Mouse (Mus musculus): ENCODE data around the gene Sash1.

Sash1 gene

GRCm38 (mm10) chr10:8885630-8886527 is at the start of gene Sash1:
TSS of gene Sash1 (minus strand) at chr10:8886070.
- DNase-seq (ENCODE audit: low spot score): peak; percentile 76

GRCm38 (mm10) chr10:8935601-8936000 is 49.7 kb upstream of the Sash1 start:
- no peak for DNase-seq (ENCODE audit: low spot score)

GRCm38 (mm10) chr10:8933451-8934372 is 47.8 kb upstream of the Sash1 start:
- DNase-seq (ENCODE audit: low spot score): no peak

DNA sequence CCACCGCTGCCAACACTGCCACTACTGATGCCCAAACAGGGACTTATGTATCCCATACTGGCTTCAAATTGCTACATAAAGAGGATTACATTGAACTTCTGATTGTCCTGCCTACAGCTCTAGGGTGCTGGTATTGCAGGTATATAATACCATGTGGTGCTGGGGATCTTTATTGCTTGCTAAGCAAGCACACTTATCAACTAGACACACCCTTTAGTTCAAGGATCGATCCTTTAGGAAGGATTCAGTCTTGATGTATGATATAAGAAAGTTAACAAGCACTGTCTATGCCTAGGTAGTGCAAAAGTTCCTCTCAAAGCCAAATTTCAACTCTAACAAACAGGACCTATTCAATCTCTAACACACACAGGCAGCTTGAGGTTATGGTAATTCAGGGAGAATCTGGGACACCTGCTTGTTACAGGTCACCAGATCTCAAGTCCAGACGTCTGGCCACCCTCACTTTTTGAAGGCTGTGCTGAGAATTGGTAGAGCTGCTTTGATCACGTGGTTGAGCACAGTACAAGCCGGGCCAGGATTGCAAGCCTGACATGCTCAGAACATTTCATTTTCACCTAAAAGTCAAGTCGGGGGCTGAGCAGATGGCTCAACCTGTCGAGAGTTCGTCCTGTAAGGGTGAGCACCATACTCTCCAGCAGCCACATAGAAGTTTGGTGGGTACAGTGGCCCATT is 45.8 kb upstream of the Sash1 start:
- DNase-seq (ENCODE audit: low spot score): no peak

- no peak for DNase-seq (ENCODE audit: low spot score)
Observed at GRCm38 (mm10) chr10:8930672-8931071, 44.8 kb upstream of the Sash1 start.

- no peak for DNase-seq (ENCODE audit: low spot score)
Observed at GRCm38 (mm10) chr10:8928775-8929647, 43.1 kb upstream of the Sash1 start.

- no peak for DNase-seq (ENCODE audit: low spot score)
Observed at GRCm38 (mm10) chr10:8928261-8928660, 42.4 kb upstream of the Sash1 start.

DNA sequence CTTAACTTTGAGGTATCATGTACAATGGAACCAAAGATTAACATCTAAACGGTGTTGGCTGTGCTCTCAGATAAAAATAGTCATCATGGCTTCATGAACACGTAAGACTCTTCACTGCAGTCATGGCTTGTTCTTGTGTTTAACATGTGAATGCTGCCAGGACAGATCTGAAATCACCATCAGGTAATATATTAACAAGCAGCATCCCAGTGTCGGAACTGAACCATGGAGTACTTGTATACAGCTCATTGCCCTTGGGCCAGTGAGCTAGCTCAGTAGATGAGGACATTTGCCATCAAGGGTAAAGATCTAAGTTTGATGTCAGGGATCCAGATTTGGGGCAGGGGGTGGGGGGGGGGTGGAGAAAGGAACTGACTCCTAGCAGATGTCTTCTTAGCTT is 41.0 kb upstream of the Sash1 start:
- no peak for DNase-seq (ENCODE audit: low spot score)

GRCm38 (mm10) chr10:8926295-8926694 is 40.4 kb upstream of the Sash1 start:
- no peak for DNase-seq (ENCODE audit: low spot score)

DNA sequence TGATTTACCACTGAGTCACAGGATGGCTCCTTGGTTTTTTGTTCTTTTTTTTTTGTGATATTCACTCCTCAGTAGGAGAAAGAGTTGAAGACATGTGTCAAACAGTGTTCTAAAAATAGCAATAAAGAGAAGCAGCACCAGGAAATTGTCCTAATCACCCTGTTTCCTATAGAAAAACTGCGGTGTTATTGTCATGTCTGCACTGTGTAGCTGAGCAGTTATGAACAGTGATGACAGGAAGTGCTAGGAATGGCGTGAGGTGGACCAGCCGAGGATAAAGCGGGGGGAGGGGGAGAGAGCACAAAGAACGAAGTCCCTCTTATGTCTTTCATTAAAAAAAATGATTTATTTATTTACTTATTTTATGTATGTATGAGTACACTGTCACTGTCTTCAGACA is 39.4 kb upstream of the Sash1 start:
- DNase-seq (ENCODE audit: low spot score): no peak

DNA sequence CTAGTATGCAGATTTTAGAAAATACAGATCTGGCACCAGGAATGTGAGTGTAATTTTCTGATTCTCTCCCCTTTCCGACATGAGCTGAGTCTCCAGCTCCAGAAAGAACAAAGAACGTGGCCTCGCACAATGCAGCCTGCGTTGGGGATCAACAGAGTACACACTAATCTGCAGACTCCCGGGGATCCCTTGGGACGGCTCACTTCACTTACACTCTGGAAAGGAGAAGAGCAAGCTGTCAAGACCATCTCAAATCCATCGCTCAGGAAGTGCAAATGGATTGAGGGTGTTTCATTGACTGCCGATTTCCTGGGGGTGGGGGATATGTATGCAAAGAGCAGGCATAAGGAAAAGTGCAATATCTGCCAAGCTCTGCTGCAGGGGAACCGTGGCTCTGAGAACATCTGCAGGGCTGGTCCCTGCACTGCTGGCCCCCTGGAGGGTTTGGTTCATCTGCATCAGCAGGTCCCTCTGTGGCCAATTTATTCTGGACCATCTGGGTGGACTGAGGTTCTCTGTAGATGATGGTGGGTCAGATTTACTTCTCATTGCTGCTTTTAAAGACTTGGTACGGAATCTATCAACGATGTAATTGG is 35.3 kb upstream of the Sash1 start:
- no peak for DNase-seq (ENCODE audit: low spot score)

DNA sequence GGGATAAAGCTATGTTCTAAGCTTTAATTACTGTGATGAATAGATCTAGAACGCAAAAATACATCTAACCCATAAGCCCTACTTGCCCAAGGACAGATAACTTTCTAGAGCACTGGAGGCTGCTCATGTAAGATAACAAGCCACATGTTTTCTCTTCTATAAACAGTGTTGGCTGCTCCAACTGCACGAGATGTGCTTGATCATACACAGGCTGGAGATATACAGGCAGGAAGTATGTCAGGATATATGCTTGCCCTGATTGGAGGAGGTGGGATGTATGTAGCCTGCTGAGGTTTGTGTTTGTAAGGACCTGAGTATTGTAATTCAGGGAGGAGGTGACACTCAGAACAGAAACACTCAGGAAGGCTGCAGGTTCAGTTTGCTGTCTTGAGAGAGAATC is 31.9 kb upstream of the Sash1 start:
- no peak for DNase-seq (ENCODE audit: low spot score)

GRCm38 (mm10) chr10:8917350-8917749 is 31.5 kb upstream of the Sash1 start:
- DNase-seq (ENCODE audit: low spot score): no peak

DNA sequence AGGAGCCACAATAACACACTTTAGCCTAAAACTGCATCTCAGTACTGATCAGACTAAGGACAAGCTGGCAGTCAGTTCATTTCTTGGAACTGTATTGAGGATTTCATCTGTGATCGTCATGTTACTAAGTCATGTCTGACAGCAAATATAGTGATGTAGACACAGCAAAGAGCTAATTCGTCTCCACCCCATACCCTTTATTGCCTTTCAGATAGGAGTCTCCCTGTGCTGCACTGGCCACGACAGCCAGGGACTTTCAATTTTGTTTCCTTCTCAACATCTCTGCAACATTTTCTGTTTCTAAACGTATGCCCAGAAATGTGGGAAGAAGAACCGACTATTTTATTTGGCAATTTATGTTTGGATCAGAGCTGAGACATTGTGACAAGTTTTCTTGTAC is 29.9 kb upstream of the Sash1 start:
- no peak for DNase-seq (ENCODE audit: low spot score)

- no peak for DNase-seq (ENCODE audit: low spot score)
Observed at GRCm38 (mm10) chr10:8913904-8914303, 28.0 kb upstream of the Sash1 start.

DNA sequence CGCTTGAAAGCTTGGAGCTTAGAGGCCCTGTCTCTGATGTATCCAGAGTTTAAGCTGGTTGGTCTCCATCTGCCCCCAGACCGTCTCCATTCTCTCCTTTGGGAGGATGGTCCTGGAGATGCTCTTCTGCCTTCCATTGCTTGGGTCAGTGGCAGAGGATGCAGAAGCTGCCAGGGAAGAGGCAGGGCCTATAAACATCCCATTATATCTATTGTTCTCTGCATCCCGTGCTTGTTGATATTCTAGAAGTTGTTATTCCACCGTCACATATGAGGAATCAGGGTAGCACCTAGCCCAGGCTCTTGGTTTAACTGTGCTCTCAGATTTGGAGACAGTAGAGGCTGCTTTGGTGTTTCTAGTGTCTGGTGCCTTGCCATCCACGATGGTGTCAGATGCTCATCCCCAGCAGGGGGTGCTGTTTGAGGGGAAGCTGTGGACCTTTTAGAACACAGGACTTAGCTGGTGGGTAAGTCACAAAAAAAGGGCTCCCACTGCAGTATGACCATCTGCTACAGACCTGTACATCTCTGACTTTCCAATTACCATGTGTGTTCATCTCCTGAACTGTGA is 26.9 kb upstream of the Sash1 start:
- DNase-seq (ENCODE audit: low spot score): no peak

- DNase-seq (ENCODE audit: low spot score): no peak
Observed at GRCm38 (mm10) chr10:8912213-8912612, 26.3 kb upstream of the Sash1 start.

GRCm38 (mm10) chr10:8910237-8910990 is 24.5 kb upstream of the Sash1 start:
- DNase-seq (ENCODE audit: low spot score): peak; percentile 14

- no peak for DNase-seq (ENCODE audit: low spot score)
Observed at GRCm38 (mm10) chr10:8903086-8903485, 17.2 kb upstream of the Sash1 start.

DNA sequence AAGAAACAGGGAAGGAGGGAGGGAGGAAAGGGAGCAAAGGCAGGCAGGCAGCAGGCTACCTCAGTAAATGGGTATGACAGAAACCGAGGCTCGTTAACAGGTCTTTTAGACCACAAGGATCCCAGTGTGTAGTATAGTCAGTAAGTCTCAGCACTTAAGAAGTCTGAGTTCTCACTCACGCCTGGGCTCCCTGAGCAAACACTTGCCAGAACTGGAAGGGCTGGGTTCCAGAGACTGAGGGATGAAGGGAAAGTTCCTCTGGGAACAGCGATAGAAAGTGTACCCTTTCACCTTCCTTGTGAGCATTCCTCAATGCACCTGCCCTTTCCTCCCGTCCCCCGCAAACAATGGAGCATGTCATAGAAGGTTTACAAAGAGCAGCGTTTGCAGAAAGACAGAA is 16.5 kb upstream of the Sash1 start:
- no peak for DNase-seq (ENCODE audit: low spot score)
